Mouse (Mus musculus): ENCODE measurements around the gene Gm21719. TPM values are rescaled to one million over a fixed set of nuclear protein-coding genes. Genes with fewer than 3 reads are reported as not detected.
"Not testable (repeated sequence)": the region's sequence is repeated elsewhere in the genome, so short reads cannot be mapped to it uniquely, and the experiment has no call there.

Gm21719 gene
- not detected for total RNA-seq (2021)
- long read RNA-seq, experiment 1 = 0 reads
- long read RNA-seq, experiment 2 = 0 reads

- intact Hi-C loops (cut with DNase I); H3K4me3 ChIP-seq; DNase-seq (ENCODE audit: extremely low spot score in 1 of 2, low spot score in 2 of 2); H3K27ac ChIP-seq: not testable (repeated sequence)
Observed at GRCm38 (mm10) chrY:6682772-6683171, at the start of gene Gm21719. TSS of gene Gm21719 (minus strand) at chrY:6682872.

Other genes starting within 250 kb of the Gm21719 start
- not detected for gene Gm28919, start 99.3 kb downstream of the Gm21719 start, total RNA-seq (2021)
- not detected for gene Gm20830, start 235.4 kb upstream of the Gm21719 start, total RNA-seq (2021)

Data from left cerebral cortex, adult 2 months (tissue).